Mouse (Mus musculus) spleen, adult 2 months (tissue): ENCODE results near the gene Ugp2.

Experiments used
- CTCF ChIP-seq: fragments of 200-500 bp; IDR thresholded peaks from 2 replicates; pipeline ENCODE4 v1.5.1; 2011; ENCODE audit warnings: mild to moderate bottlenecking, inconsistent platforms; ENCODE audit not compliant: insufficient read depth, insufficient read length, insufficient replicate concordance; ENCODE audit errors: extremely low read depth
- POLR2A ChIP-seq: fragments of 200-500 bp; IDR thresholded peaks from 2 replicates; pipeline ENCODE4 v1.6.1; 2011; ENCODE audit warnings: low read depth, low read length, inconsistent platforms

- no peak for TF ChIP-seq POLR2A
- no peak for TF ChIP-seq CTCF
These were observed 67.4 kb downstream of the Ugp2 start for GRCm38 (mm10) chr11:21303619-21304018.
